Mouse (Mus musculus): Measurements from ENCODE around the gene Kctd17. TPM values are rescaled to one million over a fixed set of nuclear protein-coding genes. Genes with fewer than 3 reads are reported as not detected.

Gene Kctd17
- polyA plus RNA-seq, 1 experiment: not detected

- 62% methylated on average over 9 of the region's 9 CpGs for WGBS
- Histone ChIP-seq H3K27ac (ENCODE audit: insufficient read depth, low read depth, low read length) (no peak overlapping the region), H3K4me3 (ENCODE audit: insufficient read depth, low read depth, low read length) (no peak overlapping the region), H3K4me1 (ENCODE audit: control insufficient read depth, insufficient read depth, low read length) (peaks cover 5% of the 10 kb centered on the region)
- no peak for TF ChIP-seq CTCF (IDR thresholded peaks at IDR 0.05; ENCODE audit: insufficient read depth, low read depth, low read length)
- TF ChIP-seq POLR2A (IDR thresholded peaks at IDR 0.05; ENCODE audit: insufficient read depth, low read depth, low read length): no peak
Observed at GRCm38 (mm10) chr15:78481448-78482000, 53.2 kb downstream of the Kctd17 start.

DNA sequence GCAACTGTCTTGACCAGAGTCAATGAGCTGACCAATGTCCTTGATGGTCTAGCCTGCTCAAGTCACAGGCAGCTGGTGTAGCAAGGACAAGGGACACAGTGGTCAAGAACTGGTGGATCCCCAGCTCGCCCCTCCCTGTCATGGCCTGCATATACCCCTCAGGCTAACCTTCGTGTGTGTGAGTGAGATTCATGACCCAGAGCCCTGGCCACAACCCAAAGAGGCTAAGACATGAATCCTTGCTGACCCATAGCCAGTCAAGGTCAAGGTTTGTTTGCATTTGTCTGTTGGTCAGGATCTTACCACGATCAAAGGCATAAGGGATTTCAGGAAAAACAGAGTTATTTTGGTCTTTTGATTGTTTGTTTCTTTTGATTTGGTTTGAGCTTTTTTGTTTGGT is 54.2 kb downstream of the Kctd17 start:
- no peak for TF ChIP-seq CTCF (IDR thresholded peaks at IDR 0.05; ENCODE audit: insufficient read depth, low read depth, low read length)
- TF ChIP-seq POLR2A (IDR thresholded peaks at IDR 0.05; ENCODE audit: insufficient read depth, low read depth, low read length): no peak
- Histone ChIP-seq H3K4me1 (ENCODE audit: control insufficient read depth, insufficient read depth, low read length) (peaks cover 5% of the 10 kb centered on the region), H3K4me3 (ENCODE audit: insufficient read depth, low read depth, low read length) (no peak overlapping the region), H3K27ac (ENCODE audit: insufficient read depth, low read depth, low read length) (no peak overlapping the region)
- 74% methylated on average over 3 of the region's 3 CpGs for WGBS

GRCm38 (mm10) chr15:78483311-78483710 is 54.9 kb downstream of the Kctd17 start:
- peaks cover 5% of the 10 kb centered on the region for H3K4me1 ChIP-seq (ENCODE audit: control insufficient read depth, insufficient read depth, low read length)
- TF ChIP-seq POLR2A (IDR thresholded peaks at IDR 0.05; ENCODE audit: insufficient read depth, low read depth, low read length) (no peak), CTCF (IDR thresholded peaks at IDR 0.05; ENCODE audit: insufficient read depth, low read depth, low read length) (no peak)
- H3K4me3 ChIP-seq (ENCODE audit: insufficient read depth, low read depth, low read length): no peak overlapping the region
- WGBS: 81% methylated on average over 4 of the region's 4 CpGs
- H3K27ac ChIP-seq (ENCODE audit: insufficient read depth, low read depth, low read length): no peak overlapping the region

GRCm38 (mm10) chr15:78486564-78486963 is 58.2 kb downstream of the Kctd17 start:
- H3K4me1 ChIP-seq (ENCODE audit: control insufficient read depth, insufficient read depth, low read length): no peaks in the 10 kb centered on the region
- 93% methylated on average over 1 of the region's 1 CpGs for WGBS
- TF ChIP-seq POLR2A (IDR thresholded peaks at IDR 0.05; ENCODE audit: insufficient read depth, low read depth, low read length): no peak
- no peak for TF ChIP-seq CTCF (IDR thresholded peaks at IDR 0.05; ENCODE audit: insufficient read depth, low read depth, low read length)
- H3K4me3 ChIP-seq (ENCODE audit: insufficient read depth, low read depth, low read length): no peak overlapping the region
- no peak overlapping the region for H3K27ac ChIP-seq (ENCODE audit: insufficient read depth, low read depth, low read length)

DNA sequence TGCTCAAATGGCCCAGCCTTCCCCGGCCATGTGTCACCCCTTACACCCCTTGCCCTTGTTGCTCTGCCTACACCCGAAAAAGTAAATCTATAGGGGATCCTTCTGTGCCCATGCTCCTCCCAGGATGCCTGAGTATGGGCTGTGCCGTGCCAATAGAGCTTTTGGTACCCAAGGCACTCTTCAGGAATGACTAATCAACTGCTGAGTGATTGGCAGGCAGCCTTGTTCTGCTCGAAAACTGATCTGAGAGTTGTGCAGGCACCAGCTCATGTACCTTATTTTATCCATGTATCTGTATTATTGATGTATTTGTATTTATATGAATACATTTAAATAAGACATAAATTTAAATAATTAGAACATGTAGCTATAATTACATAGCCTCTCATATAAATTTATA is 58.7 kb downstream of the Kctd17 start:
- 62% methylated on average over 4 of the region's 4 CpGs for WGBS
- H3K27ac ChIP-seq (ENCODE audit: insufficient read depth, low read depth, low read length): no peak overlapping the region
- TF ChIP-seq POLR2A (IDR thresholded peaks at IDR 0.05; ENCODE audit: insufficient read depth, low read depth, low read length) (no peak), CTCF (IDR thresholded peaks at IDR 0.05; ENCODE audit: insufficient read depth, low read depth, low read length) (no peak)
- H3K4me3 ChIP-seq (ENCODE audit: insufficient read depth, low read depth, low read length): no peak overlapping the region
- H3K4me1 ChIP-seq (ENCODE audit: control insufficient read depth, insufficient read depth, low read length): no peaks in the 10 kb centered on the region

Other genes with a start within 250 kb of the Kctd17 start
- not detected in 2 replicates for gene Pvalb, start 222.2 kb upstream of the Kctd17 start, polyA plus RNA-seq (2012; ENCODE audit: insufficient read depth, insufficient read length, low replicate concordance, missing spikeins)
- not detected in 2 replicates for gene Ncf4, start 183.8 kb upstream of the Kctd17 start, polyA plus RNA-seq (2012; ENCODE audit: insufficient read depth, insufficient read length, low replicate concordance, missing spikeins)
- not detected in 2 replicates for gene Csf2rb2, start 122.8 kb upstream of the Kctd17 start, polyA plus RNA-seq (2012; ENCODE audit: insufficient read depth, insufficient read length, low replicate concordance, missing spikeins)
- gene Csf2rb, start 102.8 kb upstream of the Kctd17 start, polyA plus RNA-seq (2012; ENCODE audit: insufficient read depth, insufficient read length, low replicate concordance, missing spikeins): not detected in 2 replicates
- gene Tex33, start 32.7 kb upstream of the Kctd17 start, polyA plus RNA-seq (2012; ENCODE audit: insufficient read depth, insufficient read length, low replicate concordance, missing spikeins): not detected in 2 replicates
- gene Tst, start 22.7 kb upstream of the Kctd17 start, polyA plus RNA-seq (2012; ENCODE audit: insufficient read depth, insufficient read length, low replicate concordance, missing spikeins): not detected in 2 replicates
- not detected in 2 replicates for gene Mpst, start 22.1 kb upstream of the Kctd17 start, polyA plus RNA-seq (2012; ENCODE audit: insufficient read depth, insufficient read length, low replicate concordance, missing spikeins)
- not detected in 2 replicates for gene Tmprss6, start 40.1 kb downstream of the Kctd17 start, polyA plus RNA-seq (2012; ENCODE audit: insufficient read depth, insufficient read length, low replicate concordance, missing spikeins)
- not detected in 2 replicates for gene Il2rb, start 66.7 kb downstream of the Kctd17 start, polyA plus RNA-seq (2012; ENCODE audit: insufficient read depth, insufficient read length, low replicate concordance, missing spikeins)
- gene C1qtnf6, start 102.9 kb downstream of the Kctd17 start, polyA plus RNA-seq (2012; ENCODE audit: insufficient read depth, insufficient read length, low replicate concordance, missing spikeins): not detected in 2 replicates
- gene Sstr3, start 116.1 kb downstream of the Kctd17 start, polyA plus RNA-seq (2012; ENCODE audit: insufficient read depth, insufficient read length, low replicate concordance, missing spikeins): not detected in 2 replicates
- 2,065 TPM in 1 of 2 replicates, not detected in the other for gene Rac2, start 144.2 kb downstream of the Kctd17 start, polyA plus RNA-seq (2012; ENCODE audit: insufficient read depth, insufficient read length, low replicate concordance, missing spikeins)
- gene Cyth4, start 168.5 kb downstream of the Kctd17 start, polyA plus RNA-seq (2012; ENCODE audit: insufficient read depth, insufficient read length, low replicate concordance, missing spikeins): not detected in 2 replicates

Data from olfactory bulb, adult 2 months (tissue).